Mouse (Mus musculus) MEL (cell line): ENCODE data around the gene Col6a1.

Experiments used
- CHD1 ChIP-seq: IDR thresholded peaks from 2 replicates; pipeline ENCODE4 v1.6.1; 2012; ENCODE audit warnings: low read depth, mild to moderate bottlenecking, inconsistent platforms, low read length, improper control_type of control experiment
- CHD2 ChIP-seq: IDR thresholded peaks from 2 replicates; pipeline ENCODE4 v1.6.1; 2011; ENCODE audit warnings: low read length, improper control_type of control experiment
- CTCF ChIP-seq, 3 experiments: IDR thresholded peaks in 2 of 3; conservative IDR thresholded peaks in 1 of 3; 2 replicates each; pipeline ENCODE4 v1.5.1; 2011 to 2012; ENCODE audit warnings: low read length in 3 of 3, low read depth in 2 of 3, mild to moderate bottlenecking in 2 of 3, improper control_type of control experiment in 1 of 3, inconsistent platforms in 1 of 3, mixed read lengths in 1 of 3, moderate library complexity in 1 of 3; ENCODE audit not compliant: control insufficient read depth in 1 of 3, insufficient read depth in 1 of 3, poor library complexity in 1 of 3, severe bottlenecking in 1 of 3
- EP300 ChIP-seq, 2 experiments: IDR thresholded peaks; 2 replicates each; pipeline ENCODE4 v1.6.1; 2011; ENCODE audit warnings: improper control_type of control experiment in 2 of 2, low read length in 2 of 2, low read depth in 1 of 2, mild to moderate bottlenecking in 1 of 2
- MYC ChIP-seq: IDR thresholded peaks from 2 replicates; pipeline ENCODE4 v1.6.1; 2011; ENCODE audit warnings: low read depth, mild to moderate bottlenecking, low read length, improper control_type of control experiment, moderate library complexity
- NELFE ChIP-seq: IDR thresholded peaks from 2 replicates; pipeline ENCODE4 v1.6.1; 2011; ENCODE audit warnings: low read depth, low read length, improper control_type of control experiment
- POLR2A ChIP-seq, 2 experiments: IDR thresholded peaks; 2 replicates each; pipeline ENCODE4 v1.6.1; 2011 to 2012; ENCODE audit warnings: low read length in 2 of 2, mild to moderate bottlenecking in 2 of 2, control low read depth in 1 of 2, improper control_type of control experiment in 1 of 2, low read depth in 1 of 2, moderate library complexity in 1 of 2; ENCODE audit not compliant: control insufficient read depth in 1 of 2, insufficient read depth in 1 of 2, poor library complexity in 1 of 2
- POLR2AphosphoS5 ChIP-seq: IDR thresholded peaks from 2 replicates; pipeline ENCODE4 v1.6.1; 2012; ENCODE audit warnings: low read depth, borderline replicate concordance, mild to moderate bottlenecking, inconsistent platforms, low read length, moderate library complexity, mixed read lengths
- SIN3A ChIP-seq: IDR thresholded peaks from 2 replicates; pipeline ENCODE4 v1.6.1; 2012; ENCODE audit warnings: low read length, improper control_type of control experiment, inconsistent platforms
- TAL1 ChIP-seq: IDR thresholded peaks from 2 replicates; pipeline ENCODE4 v1.6.1; 2012; ENCODE audit warnings: mild to moderate bottlenecking, inconsistent platforms, low read length, moderate library complexity, mixed read lengths
- USF1 ChIP-seq: IDR thresholded peaks from 2 replicates; pipeline ENCODE4 v1.6.1; 2014; ENCODE audit warnings: low read depth, mild to moderate bottlenecking, inconsistent platforms, low read length, improper control_type of control experiment, moderate library complexity
- USF2 ChIP-seq, 2 experiments: IDR thresholded peaks; 2 replicates each; pipeline ENCODE4 v1.6.1; 2011 to 2012; ENCODE audit warnings: improper control_type of control experiment in 2 of 2, low read length in 2 of 2, borderline replicate concordance in 1 of 2, inconsistent platforms in 1 of 2, low read depth in 1 of 2, mild to moderate bottlenecking in 1 of 2; ENCODE audit not compliant: insufficient read depth in 1 of 2
- ZC3H11A ChIP-seq: IDR thresholded peaks from 2 replicates; pipeline ENCODE4 v1.6.1; 2012; ENCODE audit warnings: low read depth, mild to moderate bottlenecking, inconsistent platforms, low read length, improper control_type of control experiment

DNA sequence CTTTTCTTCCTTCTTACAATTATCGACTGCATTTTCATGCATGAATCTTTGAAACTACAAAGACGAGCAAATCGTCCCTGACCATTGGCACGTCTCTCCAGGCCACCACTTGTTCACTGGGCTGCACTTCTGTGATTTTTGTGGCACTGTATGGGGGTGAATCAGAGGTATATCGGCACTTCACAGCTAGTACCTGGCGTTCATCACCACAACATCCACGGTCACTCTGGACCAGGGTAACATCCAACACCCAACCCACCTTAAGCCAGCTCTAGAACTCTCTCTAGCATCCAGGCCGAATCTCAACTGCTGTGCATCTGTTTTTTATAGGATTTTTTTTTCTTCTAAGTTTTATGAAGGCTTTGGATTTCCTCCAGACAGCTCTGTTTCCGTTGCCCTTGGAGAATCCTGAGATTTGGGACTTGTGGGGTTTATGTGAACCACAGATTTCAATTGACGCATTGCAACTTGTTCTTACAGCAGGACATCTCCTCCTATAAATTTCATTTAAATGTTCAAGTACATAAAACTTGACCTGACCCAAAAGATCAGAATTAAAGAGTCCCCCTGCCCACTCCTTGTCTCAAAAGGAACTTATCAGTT is 30.6 kb downstream of the Col6a1 start:
- TF ChIP-seq CHD2 = no peak
- no peak for TF ChIP-seq SIN3A
- TF ChIP-seq CTCF (IDR thresholded peaks at IDR 0.05 in 2 of 3, conservative IDR thresholded peaks at IDR 0.05 in 1 of 3; ENCODE audit: control insufficient read depth in 1 of 3, insufficient read depth in 1 of 3, low read depth in 2 of 3, low read length in 3 of 3, poor library complexity in 1 of 3, severe bottlenecking in 1 of 3) = no peak
- TF ChIP-seq POLR2A (IDR thresholded peaks at IDR 0.05; ENCODE audit: control insufficient read depth in 1 of 2, insufficient read depth in 1 of 2, low read depth in 1 of 2, low read length in 2 of 2, poor library complexity in 1 of 2) = no peak
- TF ChIP-seq ZC3H11A = no peak
- no peak for TF ChIP-seq POLR2AphosphoS5
- no peak for TF ChIP-seq CHD1
- TF ChIP-seq NELFE = no peak
- TF ChIP-seq USF1 = no peak
- no peak for TF ChIP-seq MYC
- TF ChIP-seq TAL1 = no peak
- TF ChIP-seq EP300 (IDR thresholded peaks at IDR 0.05; ENCODE audit: low read depth in 1 of 2, low read length in 2 of 2) = no peak
- no peak for TF ChIP-seq USF2 (IDR thresholded peaks at IDR 0.05; ENCODE audit: borderline replicate concordance in 1 of 2, insufficient read depth in 1 of 2, low read depth in 1 of 2, low read length in 2 of 2)
